Mouse (Mus musculus) megakaryocyte, embryonic 14.5 days (primary cell): ENCODE data around the gene Dyx1c1. TPM values are rescaled to one million over a fixed set of nuclear protein-coding genes. Genes with fewer than 3 reads are reported as not detected.

Source experiments
- H3K27me3 ChIP-seq: replicated peaks from 2 replicates; pipeline ENCODE3; 2012; ENCODE audit warnings: inconsistent platforms
- H3K36me3 ChIP-seq: replicated peaks from 2 replicates; pipeline ENCODE3; 2012; ENCODE audit warnings: low read length, inconsistent platforms, mixed read lengths
- H3K4me1 ChIP-seq: 2 replicates; pipeline ENCODE4 v1.6.1; 2012; ENCODE audit warnings: inconsistent platforms
- H3K4me3 ChIP-seq: replicated peaks from 2 replicates; pipeline ENCODE3; 2012; ENCODE audit warnings: moderate library complexity, mild to moderate bottlenecking, inconsistent platforms
- H3K9me3 ChIP-seq: 2 replicates; pipeline ENCODE4 v1.6.1; 2012; ENCODE audit warnings: inconsistent platforms
- FLI1 ChIP-seq: IDR thresholded peaks from 2 replicates; pipeline ENCODE4 v1.6.1; 2012; ENCODE audit warnings: low read length, inconsistent platforms, mixed read lengths
- GATA1 ChIP-seq: IDR thresholded peaks from 3 replicates; pipeline ENCODE4 v1.6.1; 2012; ENCODE audit warnings: mixed read lengths, low read length, inconsistent platforms, borderline replicate concordance
- polyA plus RNA-seq: library from polyadenylated mRNA; stranded (reverse); fragments of >175 nt; gene quantifications from 2 replicates; pipeline ENCODE4 v1.2.3, GENCODE M21; 2012; ENCODE audit warnings: low replicate concordance; ENCODE audit not compliant: insufficient read depth

Gene Dyx1c1
- polyA plus RNA-seq, 1 experiment: not detected

DNA sequence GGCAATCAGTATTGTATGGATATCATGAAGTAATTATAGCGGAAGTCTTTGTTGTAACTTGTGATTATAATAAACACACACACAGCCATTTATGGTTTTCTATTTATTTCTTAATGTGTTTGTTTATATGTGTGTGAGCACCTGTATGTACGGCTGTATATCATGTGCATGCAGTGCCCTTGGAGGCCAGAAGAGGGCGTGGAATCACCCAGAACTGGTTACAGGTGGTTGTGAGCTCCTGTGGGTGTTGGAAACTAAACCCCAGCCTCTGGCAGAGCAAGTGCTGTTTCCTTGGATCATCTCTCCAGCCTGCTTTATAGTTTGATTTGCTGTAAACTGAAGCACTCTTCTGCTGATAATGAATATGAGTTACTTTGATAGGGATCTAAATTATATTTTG lies 15.2 kb upstream of the Dyx1c1 start:
- H3K36me3 ChIP-seq: no peaks in the 10 kb centered on the region
- no peaks in the 10 kb centered on the region for H3K4me1 ChIP-seq
- peaks cover 20% of the 10 kb centered on the region for H3K9me3 ChIP-seq
- H3K4me3 ChIP-seq: no peak overlapping the region
- peaks cover 16% of the 10 kb centered on the region for H3K27me3 ChIP-seq
- no peak for TF ChIP-seq GATA1
- TF ChIP-seq FLI1: no peak

DNA sequence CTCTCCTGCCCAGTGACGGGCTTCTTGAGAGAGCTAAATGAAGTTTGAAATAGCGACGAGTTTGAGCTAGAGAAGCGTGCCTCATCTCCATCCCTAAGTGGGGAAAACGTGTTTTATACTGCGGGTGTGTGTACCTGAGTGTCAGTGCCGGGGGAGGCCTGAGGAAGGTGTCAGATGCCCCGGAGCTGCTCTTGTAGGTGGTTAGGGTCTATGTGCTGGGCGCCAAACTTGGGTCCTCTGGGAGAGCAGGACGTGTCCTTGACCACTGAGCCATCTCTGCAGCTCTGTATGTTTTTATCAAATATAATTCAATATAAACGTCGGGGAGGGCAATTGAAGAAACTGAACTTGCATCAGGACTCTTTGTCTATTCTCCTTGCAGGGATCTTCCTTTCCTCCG lies 14.3 kb upstream of the Dyx1c1 start:
- TF ChIP-seq GATA1: no peak
- TF ChIP-seq FLI1: no peak

GRCm38 (mm10) chr9:72947010-72947409 lies 11.6 kb upstream of the Dyx1c1 start:
- H3K36me3 ChIP-seq: no peaks in the 10 kb centered on the region
- peaks cover 20% of the 10 kb centered on the region for H3K9me3 ChIP-seq
- TF ChIP-seq GATA1 (no peak), FLI1 (no peak)
- no peaks in the 10 kb centered on the region for H3K4me1 ChIP-seq
- peaks cover 15% of the 10 kb centered on the region for H3K27me3 ChIP-seq
- no peak overlapping the region for H3K4me3 ChIP-seq

More for the DNA sequence above, 14.3 kb upstream of the Dyx1c1 start:
- peaks cover 20% of the 10 kb centered on the region for H3K9me3 ChIP-seq
- no peaks in the 10 kb centered on the region for H3K36me3 ChIP-seq
- H3K27me3 ChIP-seq: peaks cover 17% of the 10 kb centered on the region
- H3K4me3 ChIP-seq: no peak overlapping the region
- no peaks in the 10 kb centered on the region for H3K4me1 ChIP-seq

GRCm38 (mm10) chr9:72949572-72949971 lies 9.0 kb upstream of the Dyx1c1 start:
- Histone ChIP-seq H3K27me3 (peaks cover 15% of the 10 kb centered on the region), H3K4me1 (no peaks in the 10 kb centered on the region), H3K36me3 (no peaks in the 10 kb centered on the region), H3K4me3 (no peak overlapping the region), H3K9me3 (peaks cover 20% of the 10 kb centered on the region)
- TF ChIP-seq GATA1: no peak
- no peak for TF ChIP-seq FLI1

DNA sequence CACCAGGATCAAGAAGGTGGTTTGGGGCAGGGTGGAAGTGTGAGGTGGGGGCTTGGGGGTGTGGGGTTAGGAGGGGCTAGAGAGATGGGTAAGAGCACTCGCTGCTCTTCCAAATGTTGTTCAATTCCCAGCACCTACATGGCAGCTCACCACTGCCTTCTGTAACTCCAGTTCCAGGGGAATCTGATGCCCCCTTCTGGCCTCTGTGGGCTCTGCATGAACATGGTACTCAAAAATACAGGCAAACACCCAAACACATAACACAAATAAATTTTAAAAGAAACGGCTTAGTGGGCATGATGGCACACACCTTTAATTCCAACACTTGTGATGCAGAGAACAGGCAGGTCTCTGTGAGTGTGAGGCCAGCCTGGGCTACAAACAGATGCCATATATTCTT lies 3.8 kb upstream of the Dyx1c1 start:
- Histone ChIP-seq H3K27me3 (peaks cover 13% of the 10 kb centered on the region), H3K36me3 (no peaks in the 10 kb centered on the region), H3K4me1 (peaks cover 15% of the 10 kb centered on the region), H3K9me3 (no peaks in the 10 kb centered on the region), H3K4me3 (no peak overlapping the region)
- TF ChIP-seq GATA1 (no peak), FLI1 (no peak)

DNA sequence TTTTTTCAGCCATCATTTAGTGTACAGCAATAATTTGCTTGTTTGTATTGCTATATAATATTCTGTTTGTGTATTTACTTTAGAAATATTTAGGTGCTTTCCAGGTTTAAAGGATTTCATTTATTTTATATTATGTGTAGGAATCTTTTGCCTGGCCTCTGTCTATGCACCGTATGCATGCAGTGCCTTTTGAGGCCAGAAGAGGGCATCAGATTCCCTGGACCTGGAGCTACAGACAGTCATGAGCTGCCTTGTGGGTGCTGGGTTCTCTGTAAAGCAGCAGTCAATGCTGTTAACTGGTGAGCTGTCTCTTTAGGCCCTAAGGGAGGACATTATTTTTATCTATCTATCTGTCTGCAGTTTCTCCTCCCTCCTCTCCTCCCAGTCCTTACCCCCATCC lies 3.0 kb upstream of the Dyx1c1 start:
- Histone ChIP-seq H3K9me3 (no peaks in the 10 kb centered on the region), H3K27me3 (peaks cover 13% of the 10 kb centered on the region)
- TF ChIP-seq FLI1 (no peak), GATA1 (no peak)

GRCm38 (mm10) chr9:72961346-72961745 lies 2.8 kb downstream of the Dyx1c1 start:
- Histone ChIP-seq H3K27me3 (peaks cover 9% of the 10 kb centered on the region), H3K9me3 (no peaks in the 10 kb centered on the region), H3K36me3 (no peaks in the 10 kb centered on the region), H3K4me3 (peak overlapping the region; percentile 21), H3K4me1 (peaks cover 35% of the 10 kb centered on the region)
- TF ChIP-seq FLI1 (no peak), GATA1 (no peak)

More for the DNA sequence above, 3.0 kb upstream of the Dyx1c1 start:
- H3K4me3 ChIP-seq: no peak overlapping the region
- H3K4me1 ChIP-seq: peaks cover 15% of the 10 kb centered on the region
- H3K36me3 ChIP-seq: no peaks in the 10 kb centered on the region

DNA sequence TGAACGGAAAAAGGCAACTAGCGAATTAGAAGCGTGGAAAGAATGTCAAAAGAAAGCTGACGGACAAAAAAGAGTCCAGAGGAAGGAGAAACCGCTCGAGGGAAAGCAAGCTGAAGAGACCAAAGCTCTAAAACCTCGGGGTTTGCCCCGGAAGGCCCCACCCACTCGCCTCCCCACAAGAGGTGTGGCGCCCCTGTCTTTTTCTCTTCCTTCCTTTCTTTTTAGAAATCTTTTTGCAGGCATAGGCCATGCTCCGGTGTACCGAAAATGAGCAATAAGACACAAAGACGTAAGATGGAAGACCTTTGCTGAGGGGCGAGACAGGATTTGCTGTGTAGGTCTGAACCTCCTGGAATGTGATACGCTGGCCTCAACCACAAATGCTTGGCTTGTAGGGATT lies 3.4 kb downstream of the Dyx1c1 start:
- TF ChIP-seq FLI1 (no peak), GATA1 (no peak)
- Histone ChIP-seq H3K9me3 (no peaks in the 10 kb centered on the region), H3K4me3 (peak overlapping the region; percentile 18), H3K4me1 (peaks cover 35% of the 10 kb centered on the region), H3K27me3 (peaks cover 9% of the 10 kb centered on the region), H3K36me3 (no peaks in the 10 kb centered on the region)

- Histone ChIP-seq H3K36me3 (no peaks in the 10 kb centered on the region), H3K9me3 (no peaks in the 10 kb centered on the region), H3K4me1 (peaks cover 23% of the 10 kb centered on the region), H3K27me3 (no peaks in the 10 kb centered on the region), H3K4me3 (peak overlapping the region; percentile 87)
- TF ChIP-seq FLI1 (no peak), GATA1 (no peak)
Observed at GRCm38 (mm10) chr9:72968349-72969061, 9.9 kb downstream of the Dyx1c1 start.

- H3K9me3 ChIP-seq: no peaks in the 10 kb centered on the region
- no peaks in the 10 kb centered on the region for H3K36me3 ChIP-seq
- H3K27me3 ChIP-seq: no peaks in the 10 kb centered on the region
- peaks cover 36% of the 10 kb centered on the region for H3K4me1 ChIP-seq
- H3K4me3 ChIP-seq: no peak overlapping the region
- TF ChIP-seq FLI1 (no peak), GATA1 (no peak)
Observed at GRCm38 (mm10) chr9:72969874-72970273, 11.3 kb downstream of the Dyx1c1 start.
